Mouse (Mus musculus) embryo, embryonic 10.5 days (tissue): Measurements from ENCODE around the gene Nln.

Experiments
- DNase-seq: peaks from one replicate; pipeline ENCODE4 v3.0.0-alpha.2; 2015; ENCODE audit warnings: low spot score

Nln gene

GRCm38 (mm10) chr13:104095955-104096354 lies 13.5 kb downstream of the Nln start:
- DNase-seq: no peak

GRCm38 (mm10) chr13:104094531-104095385 lies 14.7 kb downstream of the Nln start:
- no peak for DNase-seq

GRCm38 (mm10) chr13:104091734-104092133 lies 17.7 kb downstream of the Nln start:
- DNase-seq: no peak

DNA sequence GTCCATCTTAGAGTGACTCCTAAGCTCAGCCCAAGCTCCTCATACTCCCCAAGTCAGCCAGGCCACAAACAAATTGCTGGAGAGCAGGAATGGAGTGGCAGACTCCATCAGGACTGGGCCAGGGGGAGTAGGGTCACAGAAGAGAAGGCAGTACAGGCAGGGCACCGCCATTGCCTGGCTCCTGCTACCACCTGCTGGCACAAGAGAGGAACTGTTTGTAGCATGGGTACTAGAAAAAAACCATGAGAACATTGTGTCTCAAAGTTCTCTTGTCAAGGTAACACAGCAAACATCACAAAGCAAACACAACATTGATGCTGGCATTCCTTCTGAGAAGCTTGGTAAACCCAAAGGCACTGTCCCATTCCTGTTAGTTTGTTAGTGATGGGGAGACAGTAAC lies 20.0 kb downstream of the Nln start:
- peak; percentile 73 for DNase-seq

- DNase-seq: no peak
Measured at GRCm38 (mm10) chr13:104084600-104084999, 24.8 kb downstream of the Nln start.

DNA sequence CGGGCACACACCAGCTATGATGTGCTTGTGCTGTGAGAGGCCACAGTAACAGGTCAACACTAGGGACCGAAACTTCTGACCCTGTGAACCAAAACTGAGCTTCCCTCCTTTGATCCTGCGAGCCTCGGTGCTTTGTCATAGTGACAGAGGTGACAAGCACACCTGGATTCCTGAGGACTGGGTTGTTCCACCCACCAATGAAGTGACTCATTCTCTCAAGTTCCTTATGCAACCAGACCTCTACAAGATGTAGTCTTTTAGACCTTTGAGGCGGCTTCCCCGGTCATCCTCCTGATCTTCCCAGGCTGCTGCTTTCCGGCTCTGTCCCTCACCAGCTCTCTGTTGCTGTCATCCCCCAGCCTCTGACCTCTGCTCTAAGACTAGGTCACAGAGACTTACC lies 26.9 kb downstream of the Nln start:
- DNase-seq: no peak

DNA sequence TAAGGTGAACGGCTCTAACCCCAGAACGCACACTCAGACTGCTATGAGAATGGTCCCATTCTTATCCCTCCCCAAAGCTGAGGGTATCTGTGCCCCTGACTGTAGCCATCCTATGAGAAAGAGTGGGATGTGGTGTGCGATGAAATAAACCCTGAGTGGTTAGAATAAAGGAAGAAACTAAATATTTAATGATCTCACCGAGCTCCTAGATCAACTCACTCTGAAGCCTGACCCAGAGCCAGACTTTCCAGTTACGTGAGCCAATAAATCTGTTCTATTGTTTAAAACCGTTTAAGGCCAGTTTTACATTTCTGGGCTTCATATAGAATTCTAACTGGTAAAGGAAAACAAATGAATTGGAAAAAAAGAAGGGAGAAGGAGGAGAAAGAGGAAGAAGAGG lies 32.4 kb downstream of the Nln start:
- no peak for DNase-seq

- no peak for DNase-seq
Measured at GRCm38 (mm10) chr13:104074731-104075130, 34.7 kb downstream of the Nln start.

DNA sequence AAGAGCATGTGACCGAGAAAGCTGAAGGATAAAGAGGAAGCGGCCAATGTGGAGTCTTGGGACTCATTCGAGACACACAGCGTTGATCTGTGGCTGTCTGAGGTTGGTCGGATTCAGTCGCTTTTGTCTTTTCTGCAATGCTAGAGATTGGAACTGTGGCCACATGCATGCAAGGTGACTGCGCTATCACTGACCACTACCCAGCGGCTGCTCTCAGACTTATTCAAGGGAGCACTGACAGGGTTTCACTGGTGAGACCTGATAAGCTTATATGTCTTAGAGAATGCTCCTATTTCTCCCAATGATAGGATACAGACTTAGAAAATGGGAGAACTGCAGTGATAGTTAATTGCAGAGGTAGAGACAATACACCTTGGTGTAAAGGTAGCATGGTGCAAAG lies 35.2 kb downstream of the Nln start:
- DNase-seq: no peak

DNA sequence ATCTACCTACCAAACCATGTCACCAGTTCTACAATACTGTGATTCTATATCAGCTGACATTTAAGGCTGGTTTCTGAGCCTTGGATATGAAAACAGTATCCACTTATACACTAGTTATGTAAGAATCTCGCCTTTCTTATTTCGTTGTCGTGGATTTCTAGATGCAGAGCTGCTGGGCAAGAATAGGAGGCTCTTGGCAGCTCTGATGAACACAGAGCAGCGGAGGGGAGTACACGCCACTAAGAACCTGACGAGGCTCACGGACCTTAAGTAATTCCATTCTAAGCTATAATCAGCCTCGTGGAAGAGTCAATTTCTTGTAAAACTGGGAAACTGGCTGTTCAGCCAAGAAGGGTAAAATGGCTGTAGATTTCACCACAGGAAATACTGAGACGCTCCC lies 37.1 kb downstream of the Nln start:
- no peak for DNase-seq

GRCm38 (mm10) chr13:104070703-104071102 lies 38.7 kb downstream of the Nln start:
- DNase-seq: no peak

DNA sequence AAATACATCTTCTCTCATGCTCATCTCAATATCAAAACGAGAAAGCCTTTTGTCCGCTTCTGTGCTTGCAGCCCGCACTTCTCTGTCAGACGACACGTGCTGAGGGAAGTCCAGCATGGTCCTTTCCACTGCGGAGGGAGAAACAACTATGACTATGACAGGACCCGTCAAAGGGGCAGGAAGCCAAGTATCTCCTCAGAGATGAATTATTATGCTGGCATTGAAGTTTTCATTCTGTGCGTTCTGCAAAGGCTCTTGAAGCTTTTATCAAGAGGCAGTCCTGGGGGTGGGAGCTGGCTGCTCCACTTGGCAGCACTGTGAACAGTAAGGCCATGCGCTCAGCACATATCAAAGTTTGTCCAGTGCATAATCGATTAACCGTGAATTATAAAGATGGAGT lies 40.2 kb downstream of the Nln start:
- no peak for DNase-seq

- no peak for DNase-seq
Measured at GRCm38 (mm10) chr13:104065649-104066347, 43.6 kb downstream of the Nln start.

DNA sequence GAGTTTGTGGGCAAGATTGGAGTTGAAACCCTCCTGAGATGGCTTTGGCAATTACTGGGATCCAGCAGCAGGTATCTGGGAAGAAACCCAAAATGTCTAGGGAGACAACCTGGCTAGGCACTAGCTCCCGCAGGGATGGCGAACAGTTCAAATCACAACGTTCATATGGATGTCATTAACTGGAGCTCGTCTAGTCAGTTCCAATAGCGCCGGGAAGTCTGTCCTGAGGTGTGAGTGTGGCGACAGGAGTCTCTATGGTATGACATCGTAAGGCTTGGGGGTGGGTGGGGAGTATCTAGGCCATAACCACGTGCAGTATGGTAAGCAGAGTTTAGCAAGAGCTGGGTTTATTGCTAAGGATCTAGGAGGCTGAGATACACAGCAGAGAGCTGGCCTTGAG lies 46.4 kb downstream of the Nln start:
- DNase-seq: no peak

DNA sequence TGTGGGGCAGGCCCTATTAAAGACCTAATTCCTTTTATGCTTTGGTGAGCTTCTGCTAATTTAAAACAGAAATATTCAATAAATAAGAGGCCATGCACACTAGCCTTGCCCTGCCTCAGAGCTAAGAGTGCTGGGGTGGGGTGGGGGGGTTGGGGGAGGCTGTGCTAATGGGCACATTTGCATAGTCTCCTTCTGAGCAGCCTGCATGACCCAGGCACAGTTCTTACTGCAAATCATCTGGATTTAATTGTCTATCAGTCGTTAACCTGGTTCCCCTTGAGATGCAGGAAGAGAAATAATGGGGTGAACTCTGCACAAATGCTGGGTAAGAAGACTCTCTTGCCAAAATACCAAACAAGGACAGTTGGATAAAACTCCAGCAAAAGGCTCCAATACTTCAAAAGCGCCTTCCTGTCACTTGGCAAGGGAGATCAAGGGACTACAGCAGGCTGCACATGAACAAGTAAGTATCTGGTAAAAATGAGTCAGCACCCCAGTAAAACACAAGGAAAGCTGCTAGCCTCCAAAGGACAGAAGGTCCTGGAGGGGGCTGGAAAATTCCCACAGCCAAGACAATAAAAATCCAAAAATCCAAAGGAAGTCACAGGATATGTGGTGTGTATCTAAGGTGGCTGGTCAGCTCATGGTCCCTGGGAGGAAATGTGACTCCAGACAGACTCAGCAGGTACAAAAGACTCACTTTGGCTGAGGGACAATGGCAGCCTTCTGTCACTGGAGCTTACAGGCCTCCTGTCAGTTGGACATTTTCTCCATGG lies 47.3 kb downstream of the Nln start:
- no peak for DNase-seq

DNA sequence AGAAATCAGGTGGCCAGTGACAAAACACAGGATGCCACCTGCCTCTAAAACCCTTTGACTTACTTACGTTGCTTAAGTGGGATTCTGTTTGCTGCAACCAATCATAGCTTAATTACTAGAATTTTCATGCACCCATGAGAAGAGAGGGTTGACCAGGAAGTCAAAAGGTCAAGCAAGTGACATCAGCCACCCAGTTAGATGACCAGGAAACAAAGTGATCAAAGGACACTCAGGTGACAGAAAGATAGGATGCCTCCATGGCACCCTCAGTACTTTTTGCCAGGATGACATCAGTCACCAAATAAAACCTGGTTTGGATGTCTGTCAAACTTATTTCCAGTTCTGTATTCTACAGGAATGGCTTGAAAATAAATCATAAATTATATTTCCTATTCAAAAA lies 49.2 kb downstream of the Nln start:
- no peak for DNase-seq

- no peak for DNase-seq
Measured at GRCm38 (mm10) chr13:104059536-104059935, 49.9 kb downstream of the Nln start.

DNA sequence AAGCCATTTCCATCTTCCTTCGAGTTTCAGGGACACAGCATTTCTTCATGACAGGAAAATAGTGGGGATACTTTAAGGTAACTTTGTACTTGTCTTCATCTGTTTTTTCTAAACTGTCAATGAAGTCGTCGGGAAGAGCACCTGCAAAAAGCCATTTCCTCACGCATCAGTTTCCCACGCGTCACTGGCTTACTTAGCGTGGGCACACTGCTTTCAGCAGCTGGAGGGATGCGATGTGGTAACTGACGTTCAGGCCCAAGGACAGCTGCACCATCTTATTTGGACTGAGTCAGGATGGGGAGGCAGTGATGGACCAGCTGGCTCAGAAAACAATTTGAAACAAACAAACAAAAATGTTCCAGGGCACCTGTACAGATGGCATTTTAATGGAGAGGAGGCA lies 50.7 kb downstream of the Nln start:
- DNase-seq: no peak

DNA sequence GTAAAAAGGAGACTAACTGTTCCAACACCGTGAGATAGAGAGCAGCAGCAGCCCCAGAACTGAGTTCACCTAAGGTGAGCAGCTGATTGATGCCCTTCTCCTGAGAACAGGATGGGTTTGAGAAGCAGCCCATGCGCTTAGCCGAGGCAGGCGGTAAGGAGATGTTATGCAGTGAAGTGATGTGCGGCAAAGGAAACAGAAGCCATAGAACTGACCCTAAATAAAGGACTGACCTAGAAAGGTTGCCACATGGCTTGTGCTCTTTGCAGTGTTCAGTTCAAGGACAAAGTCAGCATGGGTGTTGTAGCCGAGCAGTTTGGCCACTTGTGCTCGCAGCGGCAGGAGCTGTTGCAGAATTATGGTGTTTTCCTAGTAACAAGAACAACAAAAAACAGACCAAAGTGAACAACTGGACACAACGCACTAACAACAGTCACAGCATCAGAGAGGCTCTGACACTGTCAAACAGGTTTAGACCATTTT lies 57.1 kb downstream of the Nln start:
- no peak for DNase-seq

DNA sequence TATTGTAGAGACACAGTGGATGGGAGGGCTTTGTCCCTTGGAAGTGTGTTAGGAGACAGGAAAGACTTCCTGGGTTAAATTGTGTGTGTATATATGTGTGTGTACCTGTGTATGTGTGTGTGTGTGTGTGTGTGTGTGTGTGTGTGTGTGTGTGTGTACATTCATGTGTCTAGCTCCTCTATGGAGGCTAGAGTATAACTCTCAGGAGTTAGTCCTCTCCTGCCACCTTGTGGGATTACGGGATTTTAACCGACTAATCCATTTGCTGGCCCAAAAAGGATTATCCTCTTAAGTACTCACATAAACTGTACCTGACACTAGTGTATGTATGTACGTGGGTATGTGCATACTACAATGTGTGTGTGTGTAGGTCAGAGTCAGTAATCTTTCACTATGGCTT lies 60.6 kb downstream of the Nln start:
- DNase-seq: peak; percentile 68

DNA sequence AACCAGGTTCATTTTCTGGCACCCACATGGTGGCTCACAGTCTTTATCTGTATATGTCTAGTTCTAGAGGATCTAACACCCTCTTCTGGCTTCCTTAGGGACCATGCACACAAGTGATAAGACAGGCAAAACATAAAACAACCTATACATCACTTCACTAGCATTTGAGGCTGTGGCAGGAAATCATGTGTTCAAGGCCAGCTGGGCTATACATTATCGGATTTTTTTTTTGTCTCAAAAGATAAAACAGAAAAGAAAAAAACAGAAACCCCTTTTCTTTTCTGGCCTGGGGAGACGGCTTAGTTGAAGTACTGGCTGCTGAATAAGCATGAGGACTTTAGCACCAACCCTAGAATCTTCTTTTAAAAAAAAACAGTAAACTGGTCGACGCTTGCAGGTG lies 64.3 kb downstream of the Nln start:
- DNase-seq: no peak

GRCm38 (mm10) chr13:104044332-104044731 lies 65.1 kb downstream of the Nln start:
- DNase-seq: no peak

GRCm38 (mm10) chr13:104042738-104043137 lies 66.7 kb downstream of the Nln start:
- no peak for DNase-seq
